Mouse (Mus musculus): ENCODE results near the gene Pdia2.

The Pdia2 gene

DNA sequence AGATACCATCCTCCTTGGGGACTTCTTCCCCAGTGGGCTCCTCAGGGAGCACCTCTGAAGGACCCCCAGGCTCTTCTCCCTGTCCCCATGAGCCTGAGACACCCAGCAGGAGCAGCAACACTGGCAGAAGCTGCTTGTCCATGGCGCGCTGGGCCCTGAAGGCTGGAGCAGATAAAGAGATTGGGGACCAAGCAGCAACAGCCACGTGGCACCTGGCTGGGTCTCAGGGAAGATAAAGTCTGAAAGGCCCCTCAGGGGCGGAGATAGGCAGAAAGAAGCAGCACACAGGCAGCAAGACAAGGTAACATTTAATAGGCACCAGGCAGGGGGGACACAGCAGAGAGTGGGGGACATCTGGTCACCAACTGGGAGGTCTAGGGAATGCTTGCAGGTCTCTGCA is at the start of gene Pdia2:
Gene Pdia2, minus strand, starts transcription at position 196 of the 400 bp plus-strand sequence.
- DNase-seq, result no peak

DNA sequence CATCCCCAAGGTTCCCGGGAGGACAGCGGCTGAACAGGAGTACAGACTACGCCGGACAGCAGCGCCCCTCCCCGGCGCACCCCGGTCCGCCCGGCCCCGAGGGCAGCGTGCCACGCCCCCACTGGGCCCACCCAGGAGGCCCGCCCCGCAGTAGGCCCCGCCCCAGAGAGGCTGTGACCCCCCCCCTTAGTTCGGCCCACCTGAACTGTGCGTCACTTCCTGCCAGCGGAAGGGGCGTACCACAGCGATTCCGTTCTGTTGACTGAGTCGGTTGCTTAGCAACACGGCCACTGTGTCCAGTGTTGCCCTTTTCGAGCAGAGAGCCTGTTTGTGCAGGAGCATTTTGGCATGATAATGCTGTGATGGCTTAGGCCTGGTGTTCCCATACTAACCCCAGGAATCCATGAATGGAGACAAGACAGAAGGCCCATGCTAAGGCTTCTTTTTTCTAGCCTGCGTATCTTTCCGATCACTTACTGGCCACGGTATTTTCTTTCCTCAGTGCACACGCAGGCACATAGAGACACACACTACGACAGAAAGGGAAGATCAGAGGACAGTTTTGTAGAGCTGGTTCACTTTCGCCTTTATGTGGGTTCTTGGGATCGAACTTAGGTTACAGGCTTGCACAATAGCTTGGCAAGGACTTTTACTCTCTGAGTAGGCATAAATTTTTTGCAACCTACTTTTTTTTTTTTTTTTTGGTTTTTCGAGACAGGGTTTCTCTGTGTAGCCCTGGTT is 45.4 kb upstream of the Pdia2 start, which contains the start of gene Fam234a:
Gene Fam234a, minus strand, starts transcription at position 142 of the 741 bp plus-strand sequence.
- peak; percentile 95 for DNase-seq

DNA sequence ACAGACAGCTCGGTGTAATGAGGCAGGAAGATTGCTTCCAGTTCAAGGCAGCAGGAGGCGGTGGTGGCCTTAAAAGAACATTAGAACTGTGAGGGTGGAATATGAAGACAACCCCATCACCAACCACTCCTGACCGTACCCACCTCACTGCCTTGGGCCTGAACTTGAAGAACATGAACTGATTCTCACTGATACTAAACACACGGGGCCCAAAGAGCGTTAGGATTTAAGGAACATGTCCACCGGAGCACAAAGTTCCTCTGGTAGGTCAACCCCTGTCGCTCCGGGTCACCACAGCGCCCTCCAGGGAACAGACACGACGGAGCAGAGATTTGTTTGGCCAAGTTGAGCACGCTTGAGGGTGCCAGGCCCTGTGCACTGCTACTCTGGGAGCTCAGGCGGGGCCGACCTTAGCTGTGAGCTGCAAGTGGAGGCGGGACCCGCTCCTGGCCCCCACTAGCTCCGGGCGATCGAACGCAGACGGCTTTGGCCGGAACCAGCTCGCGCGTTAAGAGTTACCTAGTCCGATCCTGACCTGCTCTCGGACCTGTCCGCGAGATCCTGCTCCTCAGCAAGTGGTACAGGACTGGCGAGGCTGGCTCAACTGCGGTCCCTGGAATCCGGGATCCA is 44.7 kb upstream of the Pdia2 start:
- DNase-seq, result no peak

DNA sequence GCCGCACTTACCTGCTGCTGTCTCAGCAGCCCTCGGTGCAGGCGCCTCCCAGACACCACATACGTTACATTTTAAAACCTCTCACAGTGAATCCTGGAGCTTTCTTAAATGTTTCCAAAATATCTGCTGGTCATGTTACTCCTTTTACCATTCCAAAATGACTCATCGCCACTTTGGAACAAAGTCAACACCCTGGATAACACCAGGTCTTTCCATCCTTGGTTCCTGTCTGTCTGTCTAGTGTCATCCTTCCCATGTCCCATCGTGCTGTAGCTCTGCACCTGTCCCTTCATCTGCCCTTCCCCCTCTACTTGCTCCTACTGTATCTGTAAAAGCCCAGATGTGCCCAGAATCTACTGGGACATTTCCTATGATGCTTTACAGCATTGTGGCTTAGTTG is 42.1 kb upstream of the Pdia2 start:
- DNase-seq, result no peak

DNA sequence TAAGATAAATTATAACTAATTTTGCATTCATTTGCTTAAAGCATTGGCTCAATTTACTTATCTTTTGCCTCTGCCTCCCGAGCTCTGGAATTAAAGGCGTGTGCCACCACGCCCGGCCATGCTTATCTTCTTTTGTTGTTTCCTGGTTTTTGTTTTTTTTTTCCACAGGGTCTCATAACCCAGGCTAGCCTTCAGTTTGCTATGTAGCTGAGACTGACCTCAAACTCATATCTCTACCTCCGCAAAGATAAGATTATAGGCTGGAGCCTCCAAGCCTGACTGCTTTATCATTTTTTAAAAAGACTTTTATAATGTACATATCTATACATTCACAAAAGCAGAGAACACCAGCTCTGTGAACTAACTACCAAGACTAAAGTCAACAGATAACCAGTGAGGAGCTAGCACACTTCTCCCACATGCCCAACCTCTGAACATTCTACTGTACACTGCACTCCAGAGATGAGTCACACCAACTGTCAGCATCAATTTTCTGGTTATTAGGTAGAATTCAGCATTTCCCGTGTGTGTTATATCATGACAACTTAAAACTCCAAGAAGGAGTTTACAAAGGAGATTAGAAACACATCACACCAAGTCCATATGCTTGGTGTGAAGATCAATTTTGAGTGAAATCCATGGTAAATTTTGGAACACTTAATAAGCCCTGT is 41.4 kb upstream of the Pdia2 start:
- no peak for DNase-seq

DNA sequence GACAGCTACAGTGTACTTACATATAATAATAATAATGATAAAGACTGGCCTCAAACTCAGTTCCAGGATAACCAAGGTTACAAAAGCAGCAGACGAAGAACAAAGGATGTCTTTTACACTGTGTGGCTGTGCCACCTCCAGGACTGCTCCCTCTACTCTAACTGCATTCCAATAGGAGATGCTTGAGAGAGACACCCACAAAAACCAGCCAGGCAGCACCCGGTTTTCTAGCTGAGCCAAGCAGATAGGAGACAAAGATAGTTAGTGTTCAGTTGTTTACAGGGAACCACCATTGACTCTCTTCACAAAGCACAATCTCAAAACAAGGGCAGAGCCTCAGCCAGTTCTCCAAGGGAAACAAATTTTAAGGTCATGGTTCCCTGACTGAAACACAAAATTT is 40.7 kb upstream of the Pdia2 start:
- DNase-seq, result no peak

DNA sequence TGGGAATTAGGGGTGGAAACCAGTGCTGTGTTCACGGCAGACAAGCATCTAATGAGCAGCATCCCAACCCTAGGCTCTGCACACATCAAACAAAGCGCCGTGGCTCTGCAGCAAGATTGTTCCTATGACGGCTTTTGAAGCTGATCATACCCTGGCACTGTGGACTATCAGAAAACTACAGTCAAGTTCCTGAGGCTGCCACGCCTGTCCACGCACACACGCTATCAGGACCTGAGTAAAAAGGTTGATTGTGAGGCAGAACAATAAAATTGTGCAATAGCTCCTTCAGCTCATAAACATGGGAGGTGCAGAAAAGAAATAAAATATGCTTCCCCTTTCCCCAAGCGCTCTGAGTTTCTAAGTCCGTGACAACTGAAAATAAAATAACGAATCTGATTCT is 38.8 kb upstream of the Pdia2 start:
- no peak for DNase-seq

DNA sequence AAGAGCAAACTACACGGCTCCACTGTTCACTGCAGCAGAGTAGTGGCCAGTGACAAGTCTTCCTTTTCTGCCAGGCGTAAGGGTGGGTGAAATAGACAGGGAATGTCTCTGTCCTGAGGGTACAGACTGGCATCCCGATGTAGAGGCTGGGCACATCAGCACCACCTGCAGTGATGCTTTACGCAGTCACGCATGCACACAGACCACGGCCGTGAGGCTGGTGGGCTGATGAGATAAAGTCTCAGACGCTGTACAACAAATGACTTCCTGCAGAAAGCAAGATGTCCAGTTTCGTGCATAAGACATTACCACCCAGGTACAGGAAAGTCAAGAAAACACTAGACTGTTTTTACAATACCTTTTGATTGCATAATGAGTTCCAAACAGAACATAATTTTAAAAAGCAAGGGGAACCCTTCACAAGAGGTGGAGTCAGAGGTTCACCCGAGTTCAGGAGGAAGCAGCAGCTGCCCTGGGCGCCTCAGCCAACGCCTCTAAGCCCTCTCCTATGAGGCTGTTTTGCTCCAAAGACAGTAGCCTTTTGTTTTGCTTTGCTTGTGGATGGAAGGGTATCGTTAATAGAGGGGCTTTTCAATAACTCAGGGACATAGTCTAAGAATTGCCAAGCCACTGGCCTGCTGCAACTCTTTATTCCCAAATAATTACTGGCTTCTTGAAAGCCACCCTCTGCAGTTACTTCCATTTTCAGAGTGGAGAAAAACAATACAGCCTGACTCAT is 36.4 kb upstream of the Pdia2 start:
- DNase-seq, result no peak

DNA sequence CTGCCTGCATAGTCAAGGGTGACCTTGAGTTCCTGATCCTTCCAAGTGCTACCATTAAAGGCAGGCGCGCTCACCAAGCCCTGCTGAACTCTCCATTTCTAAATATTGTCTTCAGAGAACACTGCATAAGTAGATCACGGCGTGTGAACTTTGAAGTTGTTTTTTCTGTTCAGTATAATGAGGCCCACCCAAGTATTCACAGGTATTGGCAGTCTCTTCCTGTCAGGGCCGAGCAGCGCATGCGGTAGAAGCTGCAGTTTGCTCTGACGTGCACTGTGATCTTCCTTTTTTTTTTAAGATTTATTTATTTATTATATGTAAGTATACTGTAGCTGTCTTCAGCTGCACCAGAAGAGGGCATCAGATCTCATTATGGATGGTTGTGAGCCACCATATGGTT is 35.5 kb upstream of the Pdia2 start:
- no peak for DNase-seq

DNA sequence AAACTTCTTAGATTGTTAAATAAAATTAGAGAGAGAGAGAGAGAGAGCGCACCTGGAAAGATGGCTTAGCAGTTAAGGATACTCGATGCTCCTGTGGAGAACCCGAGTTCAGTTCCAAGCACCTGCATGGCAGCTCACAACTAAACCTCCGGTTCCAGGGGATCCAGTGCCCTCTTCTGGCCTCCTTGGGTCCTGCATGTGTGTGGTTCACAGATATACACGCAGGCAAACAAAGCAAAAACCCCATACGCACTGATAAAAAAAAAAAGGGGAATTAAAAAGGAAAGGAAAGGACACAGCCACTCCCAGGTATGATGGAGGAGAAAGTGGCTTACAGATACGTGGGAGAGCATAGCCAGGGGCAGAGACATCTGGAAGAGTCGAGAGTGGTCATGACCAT is 34.0 kb upstream of the Pdia2 start:
- no peak for DNase-seq

DNA sequence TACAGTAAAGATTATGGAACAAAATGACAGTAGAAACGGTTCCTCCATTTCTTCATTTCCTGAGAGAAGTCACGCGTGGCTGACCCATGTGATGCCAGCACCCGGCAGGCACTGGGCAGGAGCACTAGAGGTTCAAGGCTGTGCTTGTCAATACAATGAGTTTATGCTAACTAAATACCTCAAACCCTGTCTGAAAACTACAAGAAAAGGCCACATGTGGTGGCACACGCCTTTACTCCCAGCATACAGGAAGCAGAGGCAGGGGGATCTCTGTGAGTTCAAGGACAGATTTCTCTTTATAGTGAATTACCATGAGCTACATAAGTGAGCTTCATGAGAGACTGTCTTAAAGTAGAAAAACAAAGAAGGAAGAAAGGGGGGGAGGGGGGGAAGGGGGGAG is 32.3 kb upstream of the Pdia2 start:
- no peak for DNase-seq

DNA sequence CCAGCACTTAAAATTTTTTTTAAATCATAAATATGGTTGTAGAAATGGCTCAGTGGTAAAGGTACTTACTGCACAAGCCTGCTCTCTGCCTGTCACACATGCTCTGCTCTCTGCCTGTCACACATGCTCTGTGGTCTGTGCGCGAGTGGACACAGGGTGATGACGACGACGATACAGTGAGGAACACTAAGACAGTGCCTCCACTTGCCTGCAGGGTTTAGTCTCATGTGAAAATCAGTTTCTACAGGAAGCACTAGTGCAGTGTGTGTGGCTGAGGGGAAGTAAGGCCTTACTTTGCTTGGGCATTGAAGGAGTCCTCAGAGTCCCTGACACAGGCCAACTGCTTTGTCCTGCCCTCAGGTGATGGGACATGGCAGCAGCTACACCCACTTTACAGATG is 30.9 kb upstream of the Pdia2 start:
- no peak for DNase-seq

DNA sequence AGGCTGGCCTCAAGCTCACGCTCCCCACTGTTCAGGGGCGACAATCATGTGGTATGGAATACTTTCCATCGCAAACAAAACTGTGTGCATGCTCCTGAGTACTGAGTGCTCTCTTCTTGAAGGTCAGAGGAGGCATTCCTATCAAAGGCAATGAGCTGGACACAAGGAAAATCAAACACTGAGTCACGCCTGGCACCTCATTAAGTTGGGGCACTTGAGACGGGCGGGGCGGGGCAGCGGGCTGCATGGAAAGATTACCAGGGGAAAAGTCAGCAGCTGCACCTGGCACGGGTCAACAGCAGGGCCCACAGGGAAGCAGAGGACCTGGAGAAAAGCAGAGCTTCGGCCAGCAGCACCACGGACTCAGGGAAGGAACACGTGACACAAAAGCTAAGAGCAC is 26.3 kb upstream of the Pdia2 start:
- peak; percentile 80 for DNase-seq

DNA sequence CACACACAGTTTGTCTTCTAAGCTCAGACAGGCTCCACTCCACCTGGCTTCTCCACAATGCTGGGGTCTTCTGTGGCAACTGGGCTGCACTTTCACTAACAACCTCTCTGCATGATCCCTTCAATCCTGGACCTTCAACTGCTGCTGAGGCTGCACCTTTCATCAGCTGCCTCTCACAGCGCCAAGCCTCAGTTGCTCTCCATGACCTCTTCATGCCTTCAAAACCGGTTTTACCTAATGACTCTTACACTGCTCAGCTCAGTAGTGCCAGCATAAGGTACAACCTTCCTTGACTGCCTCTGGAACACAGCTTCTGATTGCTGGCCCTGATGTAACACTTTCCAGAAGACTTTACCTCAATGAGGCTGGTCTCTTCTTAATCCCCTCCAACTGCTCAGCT is 22.6 kb upstream of the Pdia2 start:
- peak; percentile 49 for DNase-seq

DNA sequence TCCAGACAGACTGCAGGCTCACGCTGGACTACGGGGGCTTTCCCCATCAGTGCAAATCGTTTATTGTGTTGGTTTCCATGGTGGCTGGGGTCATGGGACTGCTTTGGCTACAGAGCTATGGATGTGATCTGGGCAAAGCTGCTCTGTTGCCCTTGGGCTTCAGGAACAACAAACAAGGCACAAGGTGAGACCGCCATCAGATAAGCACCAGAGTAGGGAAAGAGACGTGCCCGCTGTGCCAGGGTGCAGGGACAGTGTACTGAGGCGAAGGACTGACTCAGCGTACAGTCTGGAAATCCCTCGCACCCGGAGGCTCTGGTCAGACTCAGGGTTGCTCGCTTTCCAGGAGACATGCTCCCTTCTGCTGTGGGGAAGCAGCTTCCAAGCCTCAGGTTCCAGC is 13.8 kb upstream of the Pdia2 start:
- peak; percentile 38 for DNase-seq

DNA sequence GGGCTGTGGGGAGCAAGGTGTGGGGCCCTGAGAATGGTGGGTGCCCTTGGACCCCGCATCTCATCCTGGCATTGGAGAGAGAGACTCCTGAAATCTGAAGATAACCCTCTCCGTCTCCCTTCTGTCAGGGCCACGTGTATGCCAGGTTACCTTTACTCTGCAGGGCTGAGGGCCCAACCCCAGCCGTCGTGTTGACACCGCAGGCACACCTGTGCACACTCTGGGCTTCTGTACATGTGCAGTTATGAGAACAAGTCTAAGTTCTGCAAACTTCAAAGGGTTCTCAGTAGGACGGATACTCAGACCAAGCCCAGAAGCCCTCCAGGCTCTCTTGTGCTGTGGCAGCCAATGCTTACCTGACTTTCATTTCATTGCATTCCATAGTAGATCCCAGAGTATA is 13.4 kb upstream of the Pdia2 start:
- no peak for DNase-seq

DNA sequence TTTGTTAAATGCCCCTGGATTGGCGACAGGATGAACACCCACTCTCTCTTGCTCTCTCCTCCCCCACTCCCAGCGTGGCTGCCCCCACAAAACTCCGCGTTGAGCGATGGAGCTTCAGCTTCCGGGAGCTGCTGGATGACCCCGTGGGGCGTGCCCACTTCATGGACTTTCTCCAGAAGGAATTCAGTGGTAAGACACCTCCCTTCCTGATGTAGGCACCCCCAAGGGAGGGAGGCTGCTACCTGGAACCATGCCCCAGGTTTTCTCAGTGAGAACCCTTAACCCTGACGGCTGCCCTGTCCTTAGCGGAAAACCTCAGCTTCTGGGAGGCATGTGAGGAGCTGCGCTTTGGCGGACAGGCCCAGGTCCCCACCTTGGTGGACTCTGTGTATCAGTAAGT is 8.8 kb upstream of the Pdia2 start, which contains the start of gene Arhgdig:
Gene Arhgdig, minus strand, starts transcription at position 101 of the 400 bp plus-strand sequence.
- DNase-seq, result no peak

DNA sequence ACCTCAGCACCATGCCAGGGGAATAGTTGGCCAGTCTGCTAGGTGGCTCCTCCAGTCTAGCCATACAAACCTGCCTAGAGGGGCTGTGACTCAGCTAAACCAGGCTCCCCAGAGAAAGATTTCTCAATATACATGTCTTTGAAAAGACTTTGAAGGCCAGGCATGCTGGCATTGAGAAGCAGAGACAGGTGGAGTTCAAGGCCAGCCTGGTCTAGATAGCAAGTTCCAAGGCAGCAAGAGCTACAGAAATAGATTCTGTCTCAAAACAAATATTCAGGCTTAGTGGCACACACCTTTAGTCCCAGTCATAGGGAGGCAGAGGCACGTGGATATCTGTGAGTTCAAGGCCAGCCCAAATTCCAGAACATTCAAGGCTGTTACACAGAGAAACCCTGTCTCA is 7.5 kb upstream of the Pdia2 start:
- DNase-seq, result no peak

DNA sequence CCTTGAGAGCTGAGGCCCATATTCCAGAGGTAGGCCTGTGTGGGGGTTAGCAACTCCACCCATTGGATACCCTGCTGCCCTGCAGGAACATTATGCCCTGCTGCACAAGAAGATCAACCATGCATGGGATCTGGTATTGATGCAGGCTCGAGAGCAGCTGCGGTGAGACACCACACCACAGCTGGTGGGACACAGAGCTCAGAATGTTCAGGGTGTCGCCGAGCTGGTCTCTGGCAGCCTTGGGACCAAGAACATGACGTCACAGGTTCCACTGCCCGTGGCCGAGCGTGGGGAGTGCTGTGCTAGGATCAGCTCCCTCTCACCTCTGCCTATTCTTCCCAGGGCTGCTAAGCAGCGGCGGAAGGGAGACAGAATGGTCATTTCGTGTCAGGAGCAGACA is 5.9 kb upstream of the Pdia2 start:
- no peak for DNase-seq

DNA sequence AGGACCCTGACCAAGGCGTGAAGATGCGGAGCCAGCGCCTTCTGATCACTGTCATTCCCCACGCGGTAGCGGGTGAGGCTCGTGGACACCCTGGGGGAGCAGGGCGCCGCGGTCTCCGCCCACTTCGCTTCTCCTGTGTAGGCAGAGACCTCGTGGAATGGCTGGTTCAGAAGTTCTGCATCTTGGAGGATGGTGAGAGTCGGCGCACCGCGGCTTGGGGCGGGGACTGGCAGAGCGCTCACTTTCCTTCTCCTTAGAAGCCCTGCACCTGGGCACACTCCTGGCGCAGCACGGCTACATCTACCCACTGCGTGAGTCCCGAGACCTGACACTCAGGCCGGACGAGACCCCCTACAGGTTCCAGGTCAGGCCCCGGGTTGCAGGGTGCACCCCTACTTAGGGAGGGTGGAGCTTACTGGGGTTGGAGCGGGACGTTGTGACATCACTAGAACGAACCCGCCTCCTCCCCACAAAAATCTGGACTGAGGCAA is 4.5 kb upstream of the Pdia2 start:
- peak; percentile 38 for DNase-seq

DNA sequence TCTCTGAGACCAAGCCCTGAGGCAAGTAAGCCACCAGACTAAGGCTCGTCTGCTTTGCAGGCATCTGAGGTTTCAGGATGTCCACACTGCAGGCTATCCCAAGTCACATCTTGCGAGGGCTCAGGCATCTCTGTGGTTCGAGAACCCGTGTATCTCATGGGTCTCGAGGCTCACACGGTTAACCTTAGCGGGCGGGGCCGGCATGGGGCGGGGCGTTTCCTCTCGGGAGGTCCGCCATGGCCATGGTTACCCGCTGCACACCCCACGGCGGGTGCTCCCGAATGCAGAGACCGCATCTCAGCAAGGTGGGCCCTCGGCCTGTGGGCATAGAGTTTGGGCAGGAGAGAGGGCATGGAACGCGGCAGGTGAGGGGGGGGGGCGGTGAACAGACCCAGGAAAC is 3.9 kb upstream of the Pdia2 start, which contains the start of gene Rgs11:
Gene Rgs11, plus strand, starts transcription at position 215 of the 400 bp plus-strand sequence.
- DNase-seq, result no peak

DNA sequence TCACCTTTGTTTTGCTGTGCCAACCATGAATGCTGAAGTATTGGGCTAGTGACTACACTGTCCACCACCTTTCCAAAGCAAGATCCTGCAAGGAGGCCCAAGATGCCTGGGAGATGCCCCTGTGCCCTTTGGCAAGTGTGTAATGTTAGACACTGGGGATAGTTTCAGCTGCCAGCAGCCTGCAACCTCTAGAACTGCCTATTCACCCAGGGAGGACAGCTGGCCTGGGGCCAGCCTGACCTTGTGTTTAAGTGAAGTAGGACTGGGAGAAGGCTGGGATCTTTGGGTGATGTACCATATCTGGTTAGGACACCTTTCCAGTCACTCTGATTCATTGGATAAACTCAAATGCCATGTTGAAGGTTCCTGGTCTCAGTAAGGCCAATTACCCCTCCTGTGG is 3.1 kb upstream of the Pdia2 start:
- DNase-seq, result peak; percentile 40
